Mouse (Mus musculus) cerebellum, adult 2 months (tissue): ENCODE data around the gene Topaz1.

Experiments used
- CTCF ChIP-seq: fragments of 200-500 bp; IDR thresholded peaks from 2 replicates; pipeline ENCODE4 v1.5.1; 2011; ENCODE audit warnings: low read depth, mild to moderate bottlenecking, control low read depth, low read length, moderate library complexity, borderline replicate concordance; ENCODE audit not compliant: insufficient read depth
- POLR2A ChIP-seq: fragments of 200-500 bp; IDR thresholded peaks from 2 replicates; pipeline ENCODE4 v1.6.1; 2011; ENCODE audit warnings: low read length, control low read depth, borderline replicate concordance; ENCODE audit not compliant: insufficient read depth

DNA sequence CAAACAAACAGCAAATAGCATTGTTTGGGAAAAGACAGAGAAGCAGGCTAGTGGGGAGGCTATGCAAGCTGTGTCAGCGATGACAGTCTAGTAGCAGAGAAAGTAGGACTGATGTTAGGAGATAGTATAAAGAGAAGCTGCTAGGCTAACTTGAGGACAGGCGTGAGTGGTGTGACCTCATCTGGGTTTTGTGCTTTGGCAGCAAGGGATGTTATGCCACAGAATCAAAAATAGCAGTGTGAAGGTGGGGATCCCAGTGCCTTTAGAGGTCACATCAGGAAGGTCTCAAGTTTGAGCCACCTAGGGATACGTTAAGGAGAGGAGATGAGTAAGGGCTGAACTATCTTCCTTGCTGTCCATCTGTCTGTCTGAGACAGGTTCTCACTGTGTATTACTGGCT, 63.1 kb downstream of the Topaz1 start:
- TF ChIP-seq CTCF (no peak), POLR2A (no peak)
